Mouse (Mus musculus) CH12.LX (cell line): ENCODE results near the gene Figla.

Experiments
- CHD2 ChIP-seq: IDR thresholded peaks from 2 replicates; pipeline ENCODE4 v1.6.1; 2011; ENCODE audit warnings: low read length, improper control_type of control experiment
- CTCF ChIP-seq, 2 experiments: IDR thresholded peaks in 1 of 2; conservative IDR thresholded peaks in 1 of 2; 2 replicates each; pipeline ENCODE4 v1.5.1; 2011 to 2012; ENCODE audit warnings: low read depth in 2 of 2, low read length in 2 of 2, improper control_type of control experiment in 1 of 2, inconsistent platforms in 1 of 2, mild to moderate bottlenecking in 1 of 2, moderate library complexity in 1 of 2
- E2F4 ChIP-seq: IDR thresholded peaks from 2 replicates; pipeline ENCODE4 v1.6.1; 2011; ENCODE audit warnings: low read depth, low read length, improper control_type of control experiment; ENCODE audit not compliant: insufficient replicate concordance
- EP300 ChIP-seq: IDR thresholded peaks from 2 replicates; pipeline ENCODE4 v1.6.1; 2011; ENCODE audit warnings: low read length, improper control_type of control experiment
- MAFK ChIP-seq: IDR thresholded peaks from 2 replicates; pipeline ENCODE4 v1.6.1; 2011; ENCODE audit warnings: low read length, improper control_type of control experiment; ENCODE audit not compliant: insufficient replicate concordance
- MAX ChIP-seq: IDR thresholded peaks from 2 replicates; pipeline ENCODE4 v1.6.1; 2011; ENCODE audit warnings: low read length, improper control_type of control experiment
- POLR2A ChIP-seq: IDR thresholded peaks from 2 replicates; pipeline ENCODE4 v1.6.1; 2011; ENCODE audit warnings: low read depth, mild to moderate bottlenecking, improper control_type of control experiment, low read length
- SMC3 ChIP-seq: IDR thresholded peaks from 2 replicates; pipeline ENCODE4 v1.6.1; 2011; ENCODE audit warnings: low read depth, low read length, improper control_type of control experiment
- USF1 ChIP-seq: IDR thresholded peaks from 2 replicates; pipeline ENCODE4 v1.6.1; 2014; ENCODE audit warnings: low read depth, mild to moderate bottlenecking, inconsistent platforms, low read length, improper control_type of control experiment
- USF2 ChIP-seq: conservative IDR thresholded peaks from 2 replicates; pipeline ENCODE4 v1.6.1; 2011; ENCODE audit warnings: low read depth, low read length, improper control_type of control experiment
- ZMIZ1 ChIP-seq: IDR thresholded peaks from 2 replicates; pipeline ENCODE4 v1.6.1; 2012; ENCODE audit warnings: low read depth, mild to moderate bottlenecking, inconsistent platforms, low read length, improper control_type of control experiment

DNA sequence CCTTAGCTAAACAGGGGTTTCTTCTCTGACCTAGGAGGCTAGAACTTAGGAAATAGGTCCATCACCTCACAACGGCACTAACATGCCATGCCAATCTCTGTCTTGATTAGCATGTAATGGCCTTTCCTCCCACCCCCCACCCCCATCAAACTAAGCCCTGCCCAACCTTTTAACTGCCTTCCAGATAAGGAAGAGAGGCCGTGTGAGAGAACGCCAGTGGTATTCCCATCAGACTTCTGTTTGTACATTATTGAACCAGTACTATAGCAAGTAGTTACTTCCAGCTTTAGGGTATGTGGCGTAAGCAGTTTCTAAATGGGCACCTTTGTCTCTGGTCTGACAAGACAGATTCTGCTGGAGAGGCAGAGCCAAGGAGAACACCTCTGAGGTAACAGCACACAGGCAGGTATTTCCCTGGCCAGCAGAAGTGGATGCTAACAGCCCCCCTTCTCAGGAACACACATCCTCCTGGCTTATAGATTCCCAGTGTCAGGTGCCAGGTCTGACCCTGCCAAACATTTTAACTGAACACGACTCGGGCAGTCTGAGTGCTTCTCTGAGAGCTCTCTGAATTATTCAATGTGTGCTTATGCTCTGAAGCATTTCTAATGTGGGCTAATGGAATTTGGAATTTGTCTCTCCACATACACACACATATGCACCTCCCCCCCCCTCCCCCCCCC is 34.8 kb downstream of the Figla start:
- TF ChIP-seq CTCF (conservative IDR thresholded peaks at IDR 0.05 in 1 of 2, IDR thresholded peaks at IDR 0.05 in 1 of 2; ENCODE audit: low read depth in 2 of 2, low read length in 2 of 2) (no peak), MAX (no peak), EP300 (no peak), POLR2A (no peak), USF2 (no peak), MAFK (no peak), SMC3 (no peak), CHD2 (no peak), ZMIZ1 (no peak), E2F4 (no peak), USF1 (no peak)
